Mouse (Mus musculus) stomach, embryonic 16.5 days (tissue): ENCODE data around the gene Hmga1. TPM values are rescaled to one million over a fixed set of nuclear protein-coding genes. Genes with fewer than 3 reads are reported as not detected.
A peak's percentile ranks its signal among the peaks of the same experiment; 100 is the strongest.

Experiments used
- ATAC-seq: fragments of 200-750 bp; cut with Nextera tagmentation; 2 replicates; pipeline ENCODE4 v1.8.0; 2017; ENCODE audit warnings: moderate number of reproducible peaks, moderate TSS enrichment; ENCODE audit not compliant: insufficient read depth, low FRiP score
- H3K27ac ChIP-seq: fragments of 300-500 bp; sonication (generic); 2 replicates; pipeline ENCODE4 v1.5.1; 2014; ENCODE audit warnings: low read length
- H3K27me3 ChIP-seq: fragments of 300-500 bp; sonication (generic); 2 replicates; pipeline ENCODE4 v1.6.1; 2014; ENCODE audit warnings: low read length, control low read depth, mixed read lengths; ENCODE audit not compliant: control insufficient read depth, insufficient read depth
- H3K36me3 ChIP-seq: fragments of 300-500 bp; sonication (generic); 2 replicates; pipeline ENCODE4 v1.6.1; 2014; ENCODE audit warnings: low read length; ENCODE audit not compliant: control insufficient read depth, insufficient read depth
- H3K4me1 ChIP-seq: fragments of 300-500 bp; sonication (generic); 2 replicates; pipeline ENCODE4 v1.6.1; 2014; ENCODE audit warnings: low read length, control low read depth, mixed read lengths; ENCODE audit not compliant: control insufficient read depth, insufficient read depth
- H3K4me2 ChIP-seq: fragments of 300-500 bp; sonication (generic); 2 replicates; pipeline ENCODE4 v1.6.1; 2014; ENCODE audit warnings: low read depth, low read length, mixed read lengths
- H3K4me3 ChIP-seq: fragments of 300-500 bp; sonication (generic); replicated peaks from 2 replicates; pipeline ENCODE4 v1.5.1; 2014; ENCODE audit warnings: mild to moderate bottlenecking, low read length
- H3K9ac ChIP-seq: fragments of 300-500 bp; sonication (generic); 2 replicates; pipeline ENCODE4 v1.6.1; 2014; ENCODE audit warnings: low read length
- H3K9me3 ChIP-seq: fragments of 300-500 bp; sonication (generic); replicated peaks from 2 replicates; pipeline ENCODE4 v1.6.1; 2016; ENCODE audit warnings: low read length, control low read depth; ENCODE audit not compliant: control insufficient read depth
- WGBS: fragments of 180-500 bp; shearing (Covaris S2); extraction: QIAGEN DNeasy Blood & Tissue Kit; methylation state at CpG from one replicate; pipeline ENCODE4 v1.1.7; 2014; 5-methylcytosine and 5-hydroxymethylcytosine counted together
- polyA plus RNA-seq: library from polyadenylated mRNA; unstranded; fragments of >200 nt; fragmentation: Nextera tagmentation; extraction: Ambion mirVana; gene quantifications from 2 replicates; pipeline ENCODE4 v1.2.1, GENCODE M21; 2015

Gene Hmga1
- polyA plus RNA-seq, 1 experiment from 2014 or later: 163 TPM

- no peak overlapping the region for H3K9ac ChIP-seq
- WGBS: 65% methylated on average over 7 of the region's 7 CpGs
- no peak overlapping the region for H3K4me2 ChIP-seq
- ATAC-seq: no peak
- no peaks in the 10 kb centered on the region for H3K9me3 ChIP-seq
- no peak overlapping the region for H3K4me3 ChIP-seq
- peak overlapping the region; percentile 38; the same call in 1 of the 2 replicates for H3K27ac ChIP-seq
- no peaks in the 10 kb centered on the region for H3K27me3 ChIP-seq
- H3K4me1 ChIP-seq: peaks cover 10% of the 10 kb centered on the region
- H3K36me3 ChIP-seq: 0 out of 2 replicates have a peak, but pooled peaks cover 11% of the 10 kb centered on the region
Measured at GRCm38 (mm10) chr17:27576056-27576455, 19.8 kb downstream of the Hmga1 start.

GRCm38 (mm10) chr17:27577468-27577867 is 21.2 kb downstream of the Hmga1 start:
- no peak overlapping the region for H3K4me3 ChIP-seq
- H3K9me3 ChIP-seq: no peaks in the 10 kb centered on the region
- H3K9ac ChIP-seq: no peak overlapping the region
- no peak overlapping the region for H3K4me2 ChIP-seq
- peaks cover 10% of the 10 kb centered on the region for H3K4me1 ChIP-seq
- no peak for ATAC-seq
- no peak overlapping the region for H3K27ac ChIP-seq
- WGBS: 61% methylated on average over 6 of the region's 6 CpGs
- H3K36me3 ChIP-seq: 0 out of 2 replicates have a peak, but pooled peaks cover 11% of the 10 kb centered on the region
- H3K27me3 ChIP-seq: no peaks in the 10 kb centered on the region

DNA sequence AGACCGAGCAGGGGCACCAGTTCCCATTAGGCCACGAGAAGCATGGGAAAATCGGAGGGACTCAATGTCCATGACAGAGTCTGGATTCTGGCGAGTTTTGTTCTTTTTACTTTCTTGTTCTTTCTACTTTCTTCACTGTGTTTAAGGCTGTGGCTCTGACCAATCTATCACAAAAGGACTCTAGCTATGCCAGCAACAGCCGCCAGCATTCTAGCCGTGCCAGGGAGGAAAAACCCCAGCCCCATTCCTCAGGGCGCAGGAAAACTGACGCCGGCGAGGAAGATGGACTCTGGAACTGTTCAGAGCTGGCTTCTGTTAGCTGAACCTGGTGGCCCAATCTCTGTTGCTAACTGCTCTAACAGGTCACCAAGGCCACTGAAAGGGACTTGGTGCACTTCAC is 22.2 kb downstream of the Hmga1 start:
- H3K27ac ChIP-seq: no peak overlapping the region
- no peaks in the 10 kb centered on the region for H3K27me3 ChIP-seq
- no peaks in the 10 kb centered on the region for H3K9me3 ChIP-seq
- 0 out of 2 replicates have a peak, but pooled peaks cover 11% of the 10 kb centered on the region for H3K36me3 ChIP-seq
- ATAC-seq: no peak
- no peak overlapping the region for H3K4me3 ChIP-seq
- H3K4me2 ChIP-seq: no peak overlapping the region
- peaks cover 10% of the 10 kb centered on the region for H3K4me1 ChIP-seq
- no peak overlapping the region for H3K9ac ChIP-seq
- WGBS: 91% methylated on average over 10 of the region's 10 CpGs

DNA sequence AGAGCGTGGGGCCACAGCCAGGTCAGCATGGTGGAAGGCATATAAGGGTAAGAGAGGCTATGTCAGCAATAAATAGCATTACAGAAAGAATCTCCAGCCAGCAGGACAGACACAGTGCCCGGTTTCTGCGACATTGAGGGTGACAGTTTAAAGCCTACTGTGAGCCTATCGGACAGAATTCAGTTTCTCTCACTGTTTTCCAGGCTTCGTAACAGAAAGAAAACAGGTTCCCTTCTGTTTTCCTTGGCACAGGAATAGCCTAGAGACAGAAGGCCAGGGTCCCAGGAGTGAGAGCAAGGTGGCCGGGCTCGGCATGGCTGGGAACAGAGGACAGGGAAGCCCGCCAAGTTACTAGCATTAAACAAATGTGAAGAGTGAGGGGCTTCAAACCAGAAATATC is 23.5 kb downstream of the Hmga1 start:
- 88% methylated on average over 8 of the region's 8 CpGs for WGBS
- Histone ChIP-seq H3K9me3 (no peaks in the 10 kb centered on the region), H3K4me1 (peaks cover 10% of the 10 kb centered on the region), H3K27me3 (no peaks in the 10 kb centered on the region), H3K9ac (no peak overlapping the region), H3K4me2 (no peak overlapping the region), H3K36me3 (0 out of 2 replicates have a peak, but pooled peaks cover 6% of the 10 kb centered on the region), H3K4me3 (no peak overlapping the region), H3K27ac (no peak overlapping the region)
- no peak for ATAC-seq

DNA sequence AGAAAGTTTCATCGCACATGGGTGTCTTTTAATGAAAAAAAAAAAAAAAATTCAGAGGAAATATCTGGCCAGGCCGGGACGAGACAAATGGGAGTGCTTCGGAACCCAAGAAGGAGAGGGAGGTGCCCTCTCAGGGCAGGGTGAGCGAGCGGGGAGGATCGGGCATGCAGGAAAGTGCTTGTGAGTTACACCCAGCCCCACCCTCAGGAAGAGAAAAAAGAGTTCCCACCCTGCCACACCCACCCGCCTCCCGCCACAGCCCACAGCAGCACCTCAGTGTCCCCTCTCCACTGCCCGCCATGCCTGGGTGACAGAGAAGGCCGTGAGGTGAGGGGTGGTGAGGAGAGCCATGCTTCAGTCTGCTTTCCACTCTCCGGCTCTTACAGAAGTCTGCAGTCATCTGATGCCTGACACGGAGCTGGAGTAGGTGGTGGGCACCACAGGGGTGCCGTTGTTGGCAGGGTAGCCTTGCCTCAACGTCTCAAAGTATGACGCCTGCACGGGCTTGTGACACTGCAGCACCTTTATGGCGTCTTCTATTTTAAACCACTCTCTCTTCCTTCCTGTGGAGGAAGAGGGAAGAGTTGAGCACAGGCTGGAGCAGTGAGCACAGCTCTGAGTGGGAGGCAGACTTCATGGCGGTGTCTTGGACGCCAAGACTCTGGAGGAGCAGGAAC is 24.2 kb downstream of the Hmga1 start:
- Histone ChIP-seq H3K4me3 (no peak overlapping the region), H3K4me1 (peaks cover 3% of the 10 kb centered on the region), H3K27ac (no peak overlapping the region), H3K27me3 (no peaks in the 10 kb centered on the region), H3K36me3 (0 out of 2 replicates have a peak, but pooled peaks cover 6% of the 10 kb centered on the region), H3K4me2 (no peak overlapping the region), H3K9ac (no peak overlapping the region), H3K9me3 (no peaks in the 10 kb centered on the region)
- 75% methylated on average over 20 of the region's 20 CpGs for WGBS
- ATAC-seq: no peak

GRCm38 (mm10) chr17:27583185-27583894 is 27.0 kb downstream of the Hmga1 start:
- H3K4me1 ChIP-seq: 0 out of 2 replicates have a peak, but pooled peaks cover 5% of the 10 kb centered on the region
- no peak overlapping the region for H3K9ac ChIP-seq
- H3K9me3 ChIP-seq: no peaks in the 10 kb centered on the region
- 0 out of 2 replicates have a peak, but pooled peaks cover 3% of the 10 kb centered on the region for H3K36me3 ChIP-seq
- no peak overlapping the region for H3K27ac ChIP-seq
- no peak overlapping the region for H3K4me2 ChIP-seq
- 79% methylated on average over 13 of the region's 13 CpGs for WGBS
- ATAC-seq: no peak
- no peak overlapping the region for H3K4me3 ChIP-seq
- no peaks in the 10 kb centered on the region for H3K27me3 ChIP-seq

GRCm38 (mm10) chr17:27586661-27587060 is 30.4 kb downstream of the Hmga1 start:
- Histone ChIP-seq H3K9me3 (no peaks in the 10 kb centered on the region), H3K27me3 (no peaks in the 10 kb centered on the region), H3K9ac (no peak overlapping the region), H3K4me2 (no peak overlapping the region), H3K4me1 (0 out of 2 replicates have a peak, but pooled peaks cover 5% of the 10 kb centered on the region), H3K36me3 (no peaks in the 10 kb centered on the region), H3K27ac (no peak overlapping the region; the same call in 1 of the 2 replicates), H3K4me3 (no peak overlapping the region)
- WGBS: 58% methylated on average over 9 of the region's 9 CpGs
- no peak for ATAC-seq

DNA sequence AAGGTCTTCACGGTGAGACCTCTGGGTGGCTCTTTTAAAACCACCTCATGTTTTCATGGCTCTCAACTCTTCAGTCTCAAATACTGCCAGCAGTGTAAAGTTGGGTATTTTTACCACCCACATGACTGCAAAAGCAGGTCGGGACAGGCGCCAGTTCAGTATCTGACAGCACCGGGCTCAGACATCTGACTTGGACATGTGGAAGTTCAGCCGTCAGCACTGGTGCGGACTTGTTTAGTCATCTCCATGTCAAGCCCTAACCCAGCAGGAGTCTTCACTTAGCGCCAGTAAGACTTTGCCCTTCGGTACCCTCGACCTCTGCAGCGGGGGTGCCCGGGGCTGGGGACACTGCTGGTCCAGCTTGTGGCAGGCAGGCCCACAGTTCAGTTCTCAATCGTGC is 31.0 kb downstream of the Hmga1 start:
- ATAC-seq: no peak
- H3K4me1 ChIP-seq: 0 out of 2 replicates have a peak, but pooled peaks cover 5% of the 10 kb centered on the region
- H3K9me3 ChIP-seq: no peaks in the 10 kb centered on the region
- no peak overlapping the region for H3K4me3 ChIP-seq
- H3K4me2 ChIP-seq: no peak overlapping the region
- H3K36me3 ChIP-seq: 0 out of 2 replicates have a peak, but pooled peaks cover 1% of the 10 kb centered on the region
- H3K27me3 ChIP-seq: no peaks in the 10 kb centered on the region
- 84% methylated on average over 12 of the region's 12 CpGs for WGBS
- H3K27ac ChIP-seq: peak overlapping the region; percentile 27; the same call in 1 of the 2 replicates
- no peak overlapping the region for H3K9ac ChIP-seq

- 0 out of 2 replicates have a peak, but pooled peaks cover 5% of the 10 kb centered on the region for H3K4me1 ChIP-seq
- H3K36me3 ChIP-seq: peaks cover 7% of the 10 kb centered on the region; the same call in 1 of the 2 replicates
- no peak overlapping the region for H3K4me3 ChIP-seq
- no peaks in the 10 kb centered on the region for H3K27me3 ChIP-seq
- ATAC-seq: no peak
- no peak overlapping the region for H3K9ac ChIP-seq
- no peak overlapping the region for H3K27ac ChIP-seq
- H3K9me3 ChIP-seq: no peaks in the 10 kb centered on the region
- no peak overlapping the region for H3K4me2 ChIP-seq
- WGBS: 68% methylated on average over 8 of the region's 8 CpGs
Measured at GRCm38 (mm10) chr17:27588231-27588630, 31.9 kb downstream of the Hmga1 start.
